Mouse (Mus musculus) lung, embryonic 16.5 days (tissue): ENCODE results near the gene Peg3. TPM values are rescaled to one million over a fixed set of nuclear protein-coding genes. Genes with fewer than 3 reads are reported as not detected.
A peak's percentile ranks its signal among the peaks of the same experiment; 100 is the strongest.

Experiments
- ATAC-seq: fragments of 200-750 bp; cut with Nextera tagmentation; 2 replicates; pipeline ENCODE4 v1.8.0; 2017; ENCODE audit warnings: low read depth, mild to moderate bottlenecking, moderate library complexity
- H3K27ac ChIP-seq: fragments of 300-500 bp; sonication (generic); 2 replicates; pipeline ENCODE4 v1.5.1; 2014; ENCODE audit warnings: mild to moderate bottlenecking, control low read depth, low read length
- H3K27me3 ChIP-seq: fragments of 300-500 bp; sonication (generic); 2 replicates; pipeline ENCODE4 v1.6.1; 2014; ENCODE audit warnings: low read depth, low read length, mixed read lengths; ENCODE audit not compliant: control insufficient read depth, insufficient read depth
- H3K36me3 ChIP-seq: fragments of 300-500 bp; sonication (generic); 2 replicates; pipeline ENCODE4 v1.6.1; 2014; ENCODE audit warnings: low read length; ENCODE audit not compliant: control insufficient read depth, insufficient read depth
- H3K4me1 ChIP-seq: fragments of 300-500 bp; sonication (generic); replicated peaks from 2 replicates; pipeline ENCODE4 v1.6.1; 2014; ENCODE audit warnings: low read length, mixed read lengths; ENCODE audit not compliant: control insufficient read depth, insufficient read depth
- H3K4me2 ChIP-seq: fragments of 300-500 bp; sonication (generic); 2 replicates; pipeline ENCODE4 v1.6.1; 2014; ENCODE audit warnings: low read depth, low read length, control low read depth
- H3K4me3 ChIP-seq: fragments of 300-500 bp; sonication (generic); 2 replicates; pipeline ENCODE4 v1.5.1; 2014; ENCODE audit warnings: mild to moderate bottlenecking, low read length, control low read depth
- H3K9ac ChIP-seq: fragments of 300-500 bp; sonication (generic); 2 replicates; pipeline ENCODE4 v1.6.1; 2014; ENCODE audit warnings: low read length, control low read depth
- H3K9me3 ChIP-seq: fragments of 300-500 bp; sonication (generic); 2 replicates; pipeline ENCODE4 v1.6.1; 2016; ENCODE audit warnings: low read length; ENCODE audit not compliant: control insufficient read depth
- WGBS: fragments of 180-500 bp; shearing (Covaris S2); extraction: QIAGEN DNeasy Blood & Tissue Kit; methylation state at CpG from one replicate; pipeline ENCODE4 v1.1.7; 2014; 5-methylcytosine and 5-hydroxymethylcytosine counted together
- polyA plus RNA-seq: library from polyadenylated mRNA; unstranded; fragments of >200 nt; fragmentation: Nextera tagmentation; extraction: Ambion mirVana; gene quantifications from 2 replicates; pipeline ENCODE4 v1.2.1, GENCODE M21; 2015

The Peg3 gene
- polyA plus RNA-seq, 1 experiment from 2014 or later, result 119 TPM

DNA sequence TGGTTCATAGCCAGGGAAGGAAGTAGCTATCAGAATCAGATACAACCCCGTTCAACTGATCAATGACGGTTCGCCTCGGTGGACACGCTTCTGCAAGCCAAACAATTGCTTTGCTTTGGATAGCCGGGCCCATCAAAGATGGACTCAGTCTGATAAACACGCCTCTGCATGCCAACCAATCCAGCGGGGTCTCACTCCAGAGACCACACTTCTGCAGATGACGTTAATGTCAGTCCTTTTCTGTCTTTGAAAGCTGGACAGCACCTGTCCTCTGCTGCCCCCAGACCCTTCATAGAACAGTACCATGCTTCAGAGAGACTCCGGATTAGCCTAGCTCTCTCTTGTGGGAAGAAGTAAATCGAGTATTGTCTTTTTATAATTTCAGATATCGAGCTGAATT lies 29.5 kb upstream of the Peg3 start:
- ATAC-seq, result no peak
- Histone ChIP-seq H3K4me2 (no peak overlapping the region), H3K9ac (no peak overlapping the region), H3K36me3 (no peaks in the 10 kb centered on the region), H3K4me3 (no peak overlapping the region), H3K4me1 (no peaks in the 10 kb centered on the region), H3K9me3 (no peaks in the 10 kb centered on the region), H3K27me3 (no peaks in the 10 kb centered on the region), H3K27ac (no peak overlapping the region)
- 75% methylated on average over 12 of the region's 12 CpGs for WGBS

DNA sequence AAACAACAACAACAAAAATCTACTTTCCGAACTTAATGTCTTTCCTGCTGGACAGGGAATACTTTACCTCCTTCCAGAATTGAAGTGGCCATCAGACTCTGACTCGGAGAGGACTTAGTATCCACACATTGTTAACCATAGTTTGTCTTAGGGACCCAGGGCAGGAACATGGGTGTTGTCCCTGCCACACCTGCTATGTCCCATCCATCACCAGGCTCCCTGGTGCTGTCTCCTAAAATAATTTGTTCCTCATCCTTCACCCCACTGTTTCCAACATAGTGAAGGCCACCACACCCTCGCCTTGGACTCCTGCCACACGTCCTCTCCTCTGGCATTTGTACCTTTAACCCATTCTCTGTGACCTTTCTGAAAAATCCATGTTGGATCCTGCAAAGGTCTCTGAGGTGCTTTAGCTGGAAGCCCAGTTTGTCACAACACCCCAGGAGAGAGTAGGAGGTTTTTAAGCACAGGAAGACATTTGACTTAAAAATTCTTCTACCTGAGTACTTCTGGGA lies 26.6 kb upstream of the Peg3 start:
- Histone ChIP-seq H3K36me3 (no peaks in the 10 kb centered on the region), H3K9ac (no peak overlapping the region), H3K4me2 (no peak overlapping the region), H3K4me1 (peaks cover 3% of the 10 kb centered on the region; the same call in 1 of the 2 replicates), H3K27ac (no peak overlapping the region), H3K9me3 (no peaks in the 10 kb centered on the region), H3K27me3 (no peaks in the 10 kb centered on the region), H3K4me3 (no peak overlapping the region)
- 72% methylated on average over 4 of the region's 4 CpGs for WGBS
- no peak for ATAC-seq

DNA sequence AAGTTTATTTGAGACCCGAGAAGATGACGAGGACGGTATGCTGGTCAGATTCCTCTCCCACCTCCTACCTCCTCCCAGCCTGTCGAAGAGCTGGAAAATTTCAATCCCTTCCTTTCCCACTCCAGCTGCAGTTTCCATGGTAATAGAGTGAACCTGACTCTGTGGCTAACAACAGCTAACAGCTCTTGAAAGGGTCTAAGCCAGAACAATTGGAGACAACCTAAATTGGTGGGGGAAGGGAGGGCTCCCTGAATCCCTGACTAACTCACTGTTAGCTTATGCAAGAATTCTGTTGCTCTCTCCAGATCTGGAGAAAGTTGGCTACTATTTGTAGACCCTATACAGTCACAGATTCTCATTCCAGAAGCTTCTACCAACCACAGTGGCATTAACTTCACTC lies 23.2 kb upstream of the Peg3 start:
- H3K27me3 ChIP-seq, result no peaks in the 10 kb centered on the region
- WGBS, result 30% methylated on average over 4 of the region's 4 CpGs

DNA sequence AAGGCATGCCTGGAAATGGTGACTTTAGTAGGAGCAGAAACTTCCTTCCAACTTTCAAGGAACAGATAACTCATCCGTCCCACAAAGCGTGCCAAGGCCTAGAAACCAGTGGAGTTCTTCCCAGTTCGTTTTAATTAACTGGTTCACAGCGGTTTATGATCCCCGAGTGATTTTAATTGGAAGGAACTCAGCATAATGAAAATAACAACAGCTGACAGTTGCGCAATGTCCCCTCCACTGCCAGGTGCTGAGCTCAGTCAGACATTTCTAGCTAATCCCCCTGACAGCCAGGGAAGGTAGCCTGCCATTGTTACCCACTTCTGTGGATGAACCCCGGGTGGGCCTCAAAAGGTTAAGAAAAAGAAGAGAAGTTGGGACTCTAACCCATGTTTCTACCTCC lies 19.0 kb upstream of the Peg3 start:
- no peak overlapping the region for H3K4me3 ChIP-seq
- no peaks in the 10 kb centered on the region for H3K36me3 ChIP-seq
- H3K4me2 ChIP-seq, result no peak overlapping the region
- H3K27me3 ChIP-seq, result no peaks in the 10 kb centered on the region
- peaks cover 3% of the 10 kb centered on the region; the same call in 1 of the 2 replicates for H3K4me1 ChIP-seq
- no peaks in the 10 kb centered on the region for H3K9me3 ChIP-seq
- no peak overlapping the region for H3K9ac ChIP-seq
- 73% methylated on average over 7 of the region's 7 CpGs for WGBS
- no peak overlapping the region for H3K27ac ChIP-seq
- no peak for ATAC-seq

More for the DNA sequence above, 23.2 kb upstream of the Peg3 start:
- no peak overlapping the region for H3K9ac ChIP-seq
- no peaks in the 10 kb centered on the region for H3K9me3 ChIP-seq
- H3K4me1 ChIP-seq, result peaks cover 3% of the 10 kb centered on the region; the same call in 1 of the 2 replicates
- peak; percentile 82; the same call in 1 of the 2 replicates for ATAC-seq
- H3K27ac ChIP-seq, result no peak overlapping the region
- no peaks in the 10 kb centered on the region for H3K36me3 ChIP-seq
- H3K4me2 ChIP-seq, result no peak overlapping the region
- no peak overlapping the region for H3K4me3 ChIP-seq

DNA sequence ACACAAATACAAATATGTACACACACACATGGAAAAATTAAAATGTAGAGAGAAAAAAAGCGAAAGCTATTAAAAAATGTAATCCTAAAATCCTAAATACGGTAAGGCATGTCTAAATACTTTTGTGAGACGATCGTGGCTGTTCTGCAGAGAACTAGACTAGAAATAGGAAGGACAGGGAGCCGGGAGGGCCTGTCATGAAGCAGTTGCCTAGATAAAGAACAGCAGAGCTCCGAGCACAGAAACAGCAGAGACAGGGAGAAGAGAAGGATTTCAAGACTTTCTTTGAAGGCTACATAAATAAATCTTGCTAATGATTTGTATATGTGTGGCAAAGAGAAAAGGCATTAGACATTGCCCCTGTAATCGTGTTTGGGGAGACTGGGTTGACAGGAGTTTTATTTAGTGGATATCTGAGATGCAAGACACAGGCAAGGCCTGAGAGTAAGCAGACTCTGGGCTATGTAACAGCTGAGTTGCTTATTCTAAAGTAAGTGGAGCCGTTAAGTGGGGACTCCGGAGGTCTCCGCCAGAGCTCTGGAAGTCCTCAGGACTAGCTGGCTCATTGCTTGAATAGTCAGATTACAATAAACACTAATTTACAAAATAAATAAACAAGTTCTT lies 14.2 kb upstream of the Peg3 start:
- H3K9ac ChIP-seq, result no peak overlapping the region
- H3K4me1 ChIP-seq, result no peaks in the 10 kb centered on the region
- 0 out of 2 replicates have a peak, but pooled peaks have one; percentile 23 for ATAC-seq
- H3K9me3 ChIP-seq, result no peaks in the 10 kb centered on the region
- H3K27ac ChIP-seq, result no peak overlapping the region
- H3K36me3 ChIP-seq, result no peaks in the 10 kb centered on the region
- no peak overlapping the region for H3K4me3 ChIP-seq
- WGBS, result 31% methylated on average over 10 of the region's 10 CpGs
- H3K27me3 ChIP-seq, result no peaks in the 10 kb centered on the region
- no peak overlapping the region for H3K4me2 ChIP-seq

DNA sequence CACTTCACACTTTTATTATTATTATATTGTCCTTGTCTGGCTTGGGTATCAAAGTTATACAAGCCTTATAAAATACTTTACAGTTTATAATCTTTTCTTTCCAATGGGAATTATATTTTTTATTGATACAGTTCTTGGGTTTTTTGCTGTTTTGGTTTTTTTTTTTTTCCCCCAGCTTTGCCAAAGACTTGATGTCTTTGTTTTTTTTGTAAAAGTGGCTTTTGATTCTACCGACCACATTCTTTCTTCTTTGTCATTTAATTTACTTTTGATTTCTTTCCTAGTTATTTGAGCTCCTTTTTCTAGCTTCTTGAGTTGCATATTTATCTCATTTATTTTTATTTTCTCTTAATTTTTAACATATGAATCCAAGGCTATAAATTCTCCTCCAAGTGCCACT lies 5.8 kb upstream of the Peg3 start:
- Histone ChIP-seq H3K4me3 (no peak overlapping the region), H3K27ac (no peak overlapping the region), H3K4me1 (no peaks in the 10 kb centered on the region), H3K9ac (no peak overlapping the region), H3K36me3 (no peaks in the 10 kb centered on the region), H3K9me3 (no peaks in the 10 kb centered on the region), H3K27me3 (no peaks in the 10 kb centered on the region), H3K4me2 (no peak overlapping the region)
- 58% methylated on average over 1 of the region's 1 CpGs for WGBS
- no peak for ATAC-seq

DNA sequence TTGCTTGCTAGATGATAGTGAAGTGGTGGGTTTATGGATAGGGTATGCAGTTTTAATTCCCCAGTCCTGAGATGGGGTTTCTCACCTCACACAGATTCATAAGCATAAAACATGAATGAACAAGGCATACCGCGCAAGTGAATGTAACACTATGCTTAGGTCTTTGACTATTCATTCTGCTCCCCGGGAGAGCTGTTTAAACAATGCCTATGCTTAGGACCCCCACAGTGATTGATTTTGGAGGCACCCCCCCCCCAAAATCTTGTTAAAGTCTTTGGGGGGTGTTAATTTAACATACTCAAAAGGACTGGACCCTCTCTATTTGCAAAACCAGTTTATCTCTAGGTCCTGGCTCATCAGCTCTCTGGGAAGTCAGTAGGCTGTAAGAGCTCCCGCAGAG lies 1.7 kb upstream of the Peg3 start:
- H3K36me3 ChIP-seq, result no peaks in the 10 kb centered on the region
- no peak overlapping the region for H3K27ac ChIP-seq

DNA sequence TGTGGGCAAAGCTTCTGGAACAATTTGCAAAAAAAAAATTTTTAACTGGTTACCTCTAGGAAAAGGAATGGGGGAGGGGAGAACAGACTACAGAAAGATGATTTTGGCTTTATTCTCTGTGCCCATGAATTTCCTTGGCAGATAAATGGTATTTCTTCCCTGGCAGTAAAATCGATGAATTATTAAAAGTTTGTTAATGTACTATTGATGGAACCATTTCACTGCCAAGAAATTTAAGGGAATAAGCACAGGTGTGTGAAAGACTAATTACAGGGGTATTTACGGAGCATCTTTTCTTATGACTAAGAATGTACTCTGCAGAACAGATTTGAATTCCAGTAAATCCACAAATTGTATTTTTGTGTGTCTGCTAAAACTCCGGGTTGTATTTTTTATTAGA lies 1.1 kb upstream of the Peg3 start:
- no peak overlapping the region for H3K9ac ChIP-seq
- H3K27ac ChIP-seq, result no peak overlapping the region
- no peaks in the 10 kb centered on the region for H3K27me3 ChIP-seq
- ATAC-seq, result no peak
- H3K4me2 ChIP-seq, result peak overlapping the region; percentile 61
- 0 out of 2 replicates have a peak, but pooled peaks cover 2% of the 10 kb centered on the region for H3K4me1 ChIP-seq
- 48% methylated on average over 3 of the region's 3 CpGs for WGBS
- H3K4me3 ChIP-seq, result peak overlapping the region; percentile 64
- peaks cover 26% of the 10 kb centered on the region for H3K9me3 ChIP-seq
- H3K36me3 ChIP-seq, result no peaks in the 10 kb centered on the region

More for the DNA sequence above, 1.7 kb upstream of the Peg3 start:
- Histone ChIP-seq H3K27me3 (no peaks in the 10 kb centered on the region), H3K4me2 (peak overlapping the region; percentile 61), H3K9me3 (peaks cover 25% of the 10 kb centered on the region), H3K4me3 (peak overlapping the region; percentile 64), H3K9ac (peak overlapping the region; percentile 47; the same call in 1 of the 2 replicates), H3K4me1 (0 out of 2 replicates have a peak, but pooled peaks cover 1% of the 10 kb centered on the region)
- WGBS, result 53% methylated on average over 4 of the region's 4 CpGs
- no peak for ATAC-seq

DNA sequence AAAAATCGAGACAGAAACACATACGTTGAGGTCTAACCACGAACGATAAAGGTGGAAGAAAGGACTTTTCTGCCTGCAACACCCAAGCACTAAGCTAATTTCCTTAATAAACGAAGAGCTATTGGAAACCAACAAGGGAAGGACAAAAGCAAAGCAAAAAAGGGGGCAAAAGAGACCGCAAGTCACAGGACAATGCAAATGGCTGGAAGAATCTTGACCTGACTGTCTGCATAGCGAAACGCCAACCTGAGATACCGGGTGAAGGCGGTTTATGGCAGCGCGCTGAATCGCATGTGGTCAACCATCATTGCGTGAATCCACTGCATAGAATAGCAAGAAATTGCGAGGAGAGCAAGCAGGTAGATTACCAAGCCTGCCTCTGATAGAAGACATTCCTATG lies 570 bp upstream of the Peg3 start:
- no peaks in the 10 kb centered on the region for H3K36me3 ChIP-seq
- peak overlapping the region; percentile 61 for H3K4me2 ChIP-seq
- peak overlapping the region; percentile 57 for H3K9ac ChIP-seq
- H3K27ac ChIP-seq, result peak overlapping the region; percentile 39; the same call in 1 of the 2 replicates
- H3K4me1 ChIP-seq, result 0 out of 2 replicates have a peak, but pooled peaks cover 2% of the 10 kb centered on the region
- H3K9me3 ChIP-seq, result peaks cover 26% of the 10 kb centered on the region
- no peaks in the 10 kb centered on the region for H3K27me3 ChIP-seq
- no peak for ATAC-seq
- 52% methylated on average over 15 of the region's 15 CpGs for WGBS
- peak overlapping the region; percentile 64 for H3K4me3 ChIP-seq
